Mouse (Mus musculus) MEL (cell line): Measurements from ENCODE around the gene Rps6kc1. TPM values are rescaled to one million over a fixed set of nuclear protein-coding genes. Genes with fewer than 3 reads are reported as not detected.

Source experiments
- DNase-seq: peaks from one replicate; pipeline ENCODE4 v3.0.0; 2011; ENCODE audit warnings: low read depth, low spot score
- H3K27ac ChIP-seq: 2 replicates; pipeline ENCODE4 v1.5.1; 2012; ENCODE audit warnings: low read depth, mild to moderate bottlenecking, control low read depth, low read length, moderate library complexity; ENCODE audit not compliant: control insufficient read depth
- H3K27me3 ChIP-seq, 2 experiments: fragments of 150-350 bp in 1 of 2; sonication (generic) in 1 of 2; 2 replicates each; pipeline ENCODE4 v1.6.1; 2012; ENCODE audit warnings: low read length in 2 of 2, mild to moderate bottlenecking in 2 of 2, improper control_type of control experiment in 1 of 2, moderate library complexity in 1 of 2; ENCODE audit not compliant: insufficient read depth in 2 of 2, control insufficient read depth in 1 of 2
- H3K36me3 ChIP-seq, 2 experiments: 2 replicates each; pipeline ENCODE4 v1.6.1; 2012 to 2014; ENCODE audit warnings: low read length in 2 of 2, improper control_type of control experiment in 1 of 2, inconsistent platforms in 1 of 2, mild to moderate bottlenecking in 1 of 2; ENCODE audit not compliant: insufficient read depth in 2 of 2, control insufficient read depth in 1 of 2
- H3K4me1 ChIP-seq, 2 experiments: fragments of 150-350 bp in 1 of 2; sonication (generic) in 1 of 2; 2 replicates each; pipeline ENCODE4 v1.6.1; 2012; ENCODE audit warnings: low read length in 2 of 2, improper control_type of control experiment in 1 of 2, mild to moderate bottlenecking in 1 of 2; ENCODE audit not compliant: insufficient read depth in 2 of 2, control insufficient read depth in 1 of 2
- H3K4me3 ChIP-seq, 2 experiments: fragments of 150-350 bp in 1 of 2; sonication (generic) in 1 of 2; 2 replicates each; pipeline ENCODE4 v1.5.1; 2012; ENCODE audit warnings: low read depth in 2 of 2, low read length in 2 of 2, mild to moderate bottlenecking in 2 of 2, moderate library complexity in 2 of 2, control low read depth in 1 of 2, improper control_type of control experiment in 1 of 2; ENCODE audit not compliant: control insufficient read depth in 1 of 2, insufficient read depth in 1 of 2
- H3K79me2 ChIP-seq: 2 replicates; pipeline ENCODE4 v1.6.1; 2012; ENCODE audit warnings: mild to moderate bottlenecking, low read length, moderate library complexity; ENCODE audit not compliant: control insufficient read depth, poor library complexity, insufficient read depth
- H3K9ac ChIP-seq: 2 replicates; pipeline ENCODE4 v1.6.1; 2012; ENCODE audit warnings: low read depth, mild to moderate bottlenecking, control low read depth, low read length, moderate library complexity; ENCODE audit not compliant: control insufficient read depth, poor library complexity, severe bottlenecking
- H3K9me3 ChIP-seq: fragments of 150-350 bp; sonication (generic); replicated peaks from 2 replicates; pipeline ENCODE4 v1.6.1; 2012; ENCODE audit warnings: mild to moderate bottlenecking, low read length, improper control_type of control experiment, moderate library complexity; ENCODE audit not compliant: insufficient read depth
- BHLHE40 ChIP-seq: IDR thresholded peaks from 2 replicates; pipeline ENCODE4 v1.6.1; 2012; ENCODE audit warnings: low read depth, mild to moderate bottlenecking, inconsistent platforms, low read length, improper control_type of control experiment, borderline replicate concordance
- CHD2 ChIP-seq: IDR thresholded peaks from 2 replicates; pipeline ENCODE4 v1.6.1; 2011; ENCODE audit warnings: low read length, improper control_type of control experiment
- CTCF ChIP-seq, 3 experiments: IDR thresholded peaks in 2 of 3; conservative IDR thresholded peaks in 1 of 3; 2 replicates each; pipeline ENCODE4 v1.5.1; 2011 to 2012; ENCODE audit warnings: low read length in 3 of 3, low read depth in 2 of 3, mild to moderate bottlenecking in 2 of 3, improper control_type of control experiment in 1 of 3, inconsistent platforms in 1 of 3, mixed read lengths in 1 of 3, moderate library complexity in 1 of 3; ENCODE audit not compliant: control insufficient read depth in 1 of 3, insufficient read depth in 1 of 3, poor library complexity in 1 of 3, severe bottlenecking in 1 of 3
- EP300 ChIP-seq, 2 experiments: IDR thresholded peaks; 2 replicates each; pipeline ENCODE4 v1.6.1; 2011; ENCODE audit warnings: improper control_type of control experiment in 2 of 2, low read length in 2 of 2, low read depth in 1 of 2, mild to moderate bottlenecking in 1 of 2
- GABPA ChIP-seq: IDR thresholded peaks from 2 replicates; pipeline ENCODE4 v1.6.1; 2012; ENCODE audit warnings: low read depth, mild to moderate bottlenecking, inconsistent platforms, low read length, improper control_type of control experiment, moderate library complexity
- HCFC1 ChIP-seq: IDR thresholded peaks from 2 replicates; pipeline ENCODE4 v1.6.1; 2012; ENCODE audit warnings: low read depth, mild to moderate bottlenecking, inconsistent platforms, low read length, improper control_type of control experiment, moderate library complexity
- KAT2A ChIP-seq: conservative IDR thresholded peaks from 2 replicates; pipeline ENCODE4 v1.6.1; 2012; ENCODE audit warnings: low read depth, low read length, improper control_type of control experiment, inconsistent platforms
- MAFK ChIP-seq: IDR thresholded peaks from 2 replicates; pipeline ENCODE4 v1.6.1; 2011; ENCODE audit warnings: low read depth, mild to moderate bottlenecking, low read length, improper control_type of control experiment, borderline replicate concordance
- MAX ChIP-seq: IDR thresholded peaks from 2 replicates; pipeline ENCODE4 v1.6.1; 2011; ENCODE audit warnings: low read length, improper control_type of control experiment
- MAZ ChIP-seq: IDR thresholded peaks from 2 replicates; pipeline ENCODE4 v1.6.1; 2012; ENCODE audit warnings: low read depth, mild to moderate bottlenecking, inconsistent platforms, low read length, improper control_type of control experiment
- MEF2A ChIP-seq: IDR thresholded peaks from 2 replicates; pipeline ENCODE4 v1.6.1; 2014; ENCODE audit warnings: low read depth, mild to moderate bottlenecking, inconsistent platforms, low read length, improper control_type of control experiment; ENCODE audit not compliant: poor library complexity, insufficient replicate concordance, severe bottlenecking; ENCODE audit errors: extremely low read depth
- MYB ChIP-seq: IDR thresholded peaks from 2 replicates; pipeline ENCODE4 v1.6.1; 2011; ENCODE audit warnings: mild to moderate bottlenecking, low read depth, low read length, improper control_type of control experiment
- NELFE ChIP-seq: IDR thresholded peaks from 2 replicates; pipeline ENCODE4 v1.6.1; 2011; ENCODE audit warnings: low read depth, low read length, improper control_type of control experiment
- NRF1 ChIP-seq: IDR thresholded peaks from 2 replicates; pipeline ENCODE4 v1.6.1; 2014; ENCODE audit warnings: low read depth, mild to moderate bottlenecking, inconsistent platforms, low read length, improper control_type of control experiment, moderate library complexity; ENCODE audit not compliant: poor library complexity, insufficient read depth, severe bottlenecking
- POLR2A ChIP-seq, 2 experiments: IDR thresholded peaks; 2 replicates each; pipeline ENCODE4 v1.6.1; 2011 to 2012; ENCODE audit warnings: low read length in 2 of 2, mild to moderate bottlenecking in 2 of 2, control low read depth in 1 of 2, improper control_type of control experiment in 1 of 2, low read depth in 1 of 2, moderate library complexity in 1 of 2; ENCODE audit not compliant: control insufficient read depth in 1 of 2, insufficient read depth in 1 of 2, poor library complexity in 1 of 2
- POLR2AphosphoS2 ChIP-seq: IDR thresholded peaks from 2 replicates; pipeline ENCODE4 v1.6.1; 2011; ENCODE audit warnings: low read length, improper control_type of control experiment
- POLR2AphosphoS5 ChIP-seq: IDR thresholded peaks from 2 replicates; pipeline ENCODE4 v1.6.1; 2012; ENCODE audit warnings: low read depth, borderline replicate concordance, mild to moderate bottlenecking, inconsistent platforms, low read length, moderate library complexity, mixed read lengths
- RAD21 ChIP-seq: IDR thresholded peaks from 2 replicates; pipeline ENCODE4 v1.6.1; 2011; ENCODE audit warnings: mild to moderate bottlenecking, low read depth, low read length, improper control_type of control experiment
- RCOR1 ChIP-seq: IDR thresholded peaks from 2 replicates; pipeline ENCODE4 v1.6.1; 2012; ENCODE audit warnings: low read depth, mild to moderate bottlenecking, inconsistent platforms, low read length, improper control_type of control experiment
- TAL1 ChIP-seq: IDR thresholded peaks from 2 replicates; pipeline ENCODE4 v1.6.1; 2012; ENCODE audit warnings: mild to moderate bottlenecking, inconsistent platforms, low read length, moderate library complexity, mixed read lengths
- TBP ChIP-seq: IDR thresholded peaks from 2 replicates; pipeline ENCODE4 v1.8.0; 2011; ENCODE audit warnings: low read depth, low read length, improper control_type of control experiment
- TCF12 ChIP-seq: IDR thresholded peaks from 2 replicates; pipeline ENCODE4 v1.6.1; 2014; ENCODE audit warnings: low read depth, mild to moderate bottlenecking, inconsistent platforms, low read length, improper control_type of control experiment, moderate library complexity
- USF1 ChIP-seq: IDR thresholded peaks from 2 replicates; pipeline ENCODE4 v1.6.1; 2014; ENCODE audit warnings: low read depth, mild to moderate bottlenecking, inconsistent platforms, low read length, improper control_type of control experiment, moderate library complexity
- ZKSCAN1 ChIP-seq: IDR thresholded peaks from 2 replicates; pipeline ENCODE4 v1.6.1; 2012; ENCODE audit warnings: low read depth, mild to moderate bottlenecking, inconsistent platforms, low read length, improper control_type of control experiment, moderate library complexity
- ZNF384 ChIP-seq: IDR thresholded peaks from 2 replicates; pipeline ENCODE4 v1.6.1; 2012; ENCODE audit warnings: low read depth, mild to moderate bottlenecking, inconsistent platforms, low read length, improper control_type of control experiment
- polyA plus RNA-seq, 2 experiments: library from polyadenylated mRNA; stranded (reverse) in 1 of 2; unstranded in 1 of 2; fragments of >175 nt in 1 of 2; fragments of >200 nt in 1 of 2; gene quantifications; 2 replicates each; pipeline versions ENCODE4 v1.2.1 to v1.2.4; 2012; ENCODE audit warnings: low replicate concordance in 2 of 2, low read depth in 1 of 2; ENCODE audit not compliant: insufficient read length in 2 of 2, insufficient read depth in 1 of 2, missing spikeins in 1 of 2
- total RNA-seq: library from RNA; depleted of rRNA; stranded (reverse); fragments of 300-350 nt; gene quantifications from 2 replicates; pipeline ENCODE4 v1.2.3, GENCODE M21; 2012

The Rps6kc1 gene
- total and polyA plus RNA-seq, 3 experiments = 26.2 to 26.5 TPM; not detected in 1

- no peak for TF ChIP-seq NELFE
- Histone ChIP-seq H3K4me1 (no peaks in the 10 kb centered on the region), H3K36me3 (peaks cover 0 to 2% of the 10 kb centered on the region in 2 experiments; a peak in 3 of 4 replicates)
Measured at GRCm38 (mm10) chr1:190901082-190901481, 10.5 kb downstream of the Rps6kc1 start.

GRCm38 (mm10) chr1:190898899-190899575 is 12.5 kb downstream of the Rps6kc1 start:
- H3K9ac ChIP-seq = no peak overlapping the region
- no peaks in the 10 kb centered on the region for H3K79me2 ChIP-seq
- no peak overlapping the region for H3K27ac ChIP-seq
- no peak overlapping the region for H3K4me3 ChIP-seq
- peaks cover 11 to 16% of the 10 kb centered on the region in 2 experiments for H3K4me1 ChIP-seq
- no peak for TF ChIP-seq MYB
- no peak for TF ChIP-seq HCFC1
- no peak for TF ChIP-seq TBP
- TF ChIP-seq ZNF384 = no peak
- TF ChIP-seq BHLHE40 = no peak
- no peak for TF ChIP-seq MAX
- no peak for TF ChIP-seq MEF2A
- TF ChIP-seq EP300 (IDR thresholded peaks at IDR 0.05; ENCODE audit: low read depth in 1 of 2, low read length in 2 of 2) = no peak
- no peak for TF ChIP-seq GABPA
- no peak for TF ChIP-seq CHD2
- TF ChIP-seq ZKSCAN1 = no peak
- no peak for TF ChIP-seq NRF1
- H3K36me3 ChIP-seq = peaks cover 0 to 19% of the 10 kb centered on the region in 2 experiments; a peak in 2 of 4 replicates
- no peaks in the 10 kb centered on the region for H3K9me3 ChIP-seq
- H3K27me3 ChIP-seq = no peaks in the 10 kb centered on the region
- DNase-seq = no peak

More at GRCm38 (mm10) chr1:190901082-190901481, 10.5 kb downstream of the Rps6kc1 start:
- H3K9ac ChIP-seq = no peak overlapping the region
- no peak overlapping the region for H3K4me3 ChIP-seq
- H3K9me3 ChIP-seq = no peaks in the 10 kb centered on the region
- no peak overlapping the region for H3K27ac ChIP-seq
- no peaks in the 10 kb centered on the region for H3K27me3 ChIP-seq
- DNase-seq = no peak
- no peaks in the 10 kb centered on the region for H3K79me2 ChIP-seq

GRCm38 (mm10) chr1:190898186-190898585 is 13.4 kb downstream of the Rps6kc1 start:
- no peaks in the 10 kb centered on the region for H3K79me2 ChIP-seq
- no peak overlapping the region for H3K27ac ChIP-seq
- H3K9me3 ChIP-seq = no peaks in the 10 kb centered on the region
- DNase-seq = no peak
- H3K9ac ChIP-seq = no peak overlapping the region
- no peaks in the 10 kb centered on the region for H3K27me3 ChIP-seq
- H3K36me3 ChIP-seq = peaks cover 0 to 24% of the 10 kb centered on the region in 2 experiments; a peak in 2 of 4 replicates
- H3K4me3 ChIP-seq = no peak overlapping the region
- H3K4me1 ChIP-seq = peaks cover 13 to 22% of the 10 kb centered on the region in 2 experiments
- TF ChIP-seq ZKSCAN1 (no peak), TCF12 (no peak), POLR2AphosphoS2 (no peak), NELFE (no peak), MAFK (no peak), TBP (no peak), POLR2AphosphoS5 (no peak), RAD21 (no peak), TAL1 (no peak), USF1 (no peak), POLR2A (IDR thresholded peaks at IDR 0.05; ENCODE audit: control insufficient read depth in 1 of 2, insufficient read depth in 1 of 2, low read depth in 1 of 2, low read length in 2 of 2, poor library complexity in 1 of 2) (no peak), RCOR1 (no peak), CTCF (IDR thresholded peaks at IDR 0.05 in 2 of 3, conservative IDR thresholded peaks at IDR 0.05 in 1 of 3; ENCODE audit: control insufficient read depth in 1 of 3, insufficient read depth in 1 of 3, low read depth in 2 of 3, low read length in 3 of 3, poor library complexity in 1 of 3, severe bottlenecking in 1 of 3) (no peak), KAT2A (no peak), GABPA (no peak), MAZ (no peak)
